Mouse (Mus musculus) cortical plate, adult 2 months (tissue): Measurements from ENCODE around the gene Gamt.

Experiments used
- CTCF ChIP-seq: fragments of 200-500 bp; IDR thresholded peaks from 2 replicates; pipeline ENCODE4 v1.5.1; 2011; ENCODE audit warnings: mild to moderate bottlenecking, control low read depth, low read length; ENCODE audit not compliant: insufficient read depth; ENCODE audit errors: extremely low read depth
- POLR2A ChIP-seq: fragments of 200-500 bp; IDR thresholded peaks from 2 replicates; pipeline ENCODE4 v1.6.1; 2011; ENCODE audit warnings: mild to moderate bottlenecking, low read length, control low read depth; ENCODE audit not compliant: insufficient read depth; ENCODE audit errors: extremely low read depth

GRCm38 (mm10) chr10:80208248-80208647 lies 52.6 kb downstream of the Gamt start:
- TF ChIP-seq CTCF (no peak), POLR2A (no peak)
